Mouse (Mus musculus) forebrain, embryonic 16.5 days (tissue): ENCODE data around the gene Tbkbp1. TPM values are rescaled to one million over a fixed set of nuclear protein-coding genes. Genes with fewer than 3 reads are reported as not detected.

Experiments
- ATAC-seq: fragments of 200-750 bp; cut with Nextera tagmentation; 2 replicates; pipeline ENCODE4 v1.8.0; 2017; ENCODE audit warnings: mild to moderate bottlenecking, moderate library complexity
- H3K27ac ChIP-seq: fragments of 300-500 bp; sonication (generic); 2 replicates; pipeline ENCODE4 v1.5.1; 2014; ENCODE audit warnings: low read length, control low read depth
- H3K27me3 ChIP-seq: fragments of 300-500 bp; sonication (generic); replicated peaks from 2 replicates; pipeline ENCODE4 v1.6.1; 2014; ENCODE audit warnings: low read length; ENCODE audit not compliant: control insufficient read depth, insufficient read depth
- H3K36me3 ChIP-seq: fragments of 300-500 bp; sonication (generic); 2 replicates; pipeline ENCODE4 v1.6.1; 2014; ENCODE audit not compliant: control insufficient read depth, insufficient read depth
- H3K4me1 ChIP-seq: fragments of 300-500 bp; sonication (generic); replicated peaks from 2 replicates; pipeline ENCODE4 v1.6.1; 2014; ENCODE audit warnings: low read length; ENCODE audit not compliant: control insufficient read depth, insufficient read depth
- H3K4me2 ChIP-seq: fragments of 300-500 bp; sonication (generic); 2 replicates; pipeline ENCODE4 v1.6.1; 2014; ENCODE audit warnings: mild to moderate bottlenecking, low read length, control low read depth
- H3K4me3 ChIP-seq: fragments of 300-500 bp; sonication (generic); replicated peaks from 2 replicates; pipeline ENCODE4 v1.5.1; 2014; ENCODE audit warnings: mild to moderate bottlenecking, low read length, control low read depth
- H3K9ac ChIP-seq: fragments of 300-500 bp; sonication (generic); replicated peaks from 2 replicates; pipeline ENCODE4 v1.6.1; 2014; ENCODE audit warnings: low read depth, low read length, control low read depth
- H3K9me3 ChIP-seq: fragments of 300-500 bp; sonication (generic); 2 replicates; pipeline ENCODE4 v1.6.1; 2016; ENCODE audit warnings: low read length; ENCODE audit not compliant: control insufficient read depth
- WGBS: fragments of 180-500 bp; shearing (Covaris S2); extraction: QIAGEN DNeasy Blood & Tissue Kit; methylation state at CpG from one replicate; pipeline ENCODE4 v1.1.7; 2014; 5-methylcytosine and 5-hydroxymethylcytosine counted together
- polyA plus RNA-seq: library from polyadenylated mRNA; unstranded; fragments of >200 nt; fragmentation: Nextera tagmentation; extraction: Ambion mirVana; gene quantifications from 2 replicates; pipeline ENCODE4 v1.2.1, GENCODE M21; 2015

Tbkbp1 gene
- polyA plus RNA-seq, 1 experiment from 2014 or later, result 5.7 TPM

DNA sequence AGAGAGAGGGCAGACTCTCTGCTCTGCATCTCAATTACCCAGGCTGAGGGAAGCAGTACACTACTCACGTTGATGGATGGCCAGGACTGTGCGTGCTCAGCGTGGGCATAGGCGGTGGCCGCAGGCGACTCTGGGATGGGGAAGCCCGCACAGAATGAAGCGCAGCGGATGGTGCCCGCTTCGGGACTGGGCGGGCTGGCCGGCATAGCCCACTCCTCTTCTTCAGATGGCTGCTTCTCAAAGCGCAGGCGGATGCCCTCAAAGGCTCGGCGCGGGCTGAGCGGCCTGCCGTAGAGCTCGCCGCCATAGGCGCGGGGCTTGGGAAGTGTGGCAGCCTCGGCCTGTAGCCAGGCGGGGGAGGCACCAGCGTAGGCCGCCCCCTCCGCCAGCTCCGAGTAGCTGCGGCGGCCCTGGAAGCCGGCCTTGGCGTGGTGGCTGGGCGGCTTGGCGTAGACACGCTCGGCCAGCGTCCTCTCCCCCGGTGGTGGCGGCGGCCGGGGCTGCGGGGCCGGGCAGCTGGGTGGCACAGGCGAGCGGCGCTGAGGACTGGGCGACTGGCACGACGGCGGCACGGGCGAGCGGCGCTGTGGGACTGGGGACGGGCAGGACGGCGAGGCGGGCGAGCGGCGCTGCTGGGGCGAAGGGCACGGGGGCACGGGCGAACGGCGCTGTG, 12.6 kb downstream of the Tbkbp1 start:
- H3K4me1 ChIP-seq, result peaks cover 13% of the 10 kb centered on the region
- no peaks in the 10 kb centered on the region for H3K27me3 ChIP-seq
- H3K9me3 ChIP-seq, result no peaks in the 10 kb centered on the region
- no peak overlapping the region for H3K27ac ChIP-seq
- H3K9ac ChIP-seq, result peak overlapping the region; percentile 67
- peak overlapping the region; percentile 43 for H3K4me3 ChIP-seq
- ATAC-seq, result peak; percentile 67
- peak overlapping the region; percentile 68 for H3K4me2 ChIP-seq
- 4% methylated on average over 60 of the region's 69 CpGs for WGBS
- no peaks in the 10 kb centered on the region for H3K36me3 ChIP-seq

DNA sequence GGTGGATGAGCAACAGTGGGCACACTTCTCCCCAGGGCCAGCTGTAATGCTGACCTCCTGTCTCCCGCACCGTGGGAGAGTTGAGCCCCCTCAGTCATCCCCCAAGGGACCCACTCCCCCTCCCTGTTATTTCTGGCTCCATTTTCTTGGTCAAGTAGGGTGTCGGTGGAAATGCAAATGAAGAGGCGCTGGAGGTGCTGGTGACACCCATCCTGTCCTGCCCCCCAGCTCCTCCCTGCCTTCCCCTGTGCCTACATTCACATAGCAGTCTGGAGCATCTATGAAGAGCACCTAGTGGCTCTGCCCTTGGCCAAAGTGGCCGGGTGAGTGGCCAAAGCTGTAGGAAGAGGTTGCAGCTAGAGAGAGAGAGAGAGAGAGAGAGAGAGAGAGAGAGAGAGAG, 18.0 kb downstream of the Tbkbp1 start:
- no peak overlapping the region for H3K4me3 ChIP-seq
- no peak overlapping the region for H3K4me2 ChIP-seq
- no peaks in the 10 kb centered on the region; the same call in 1 of the 2 replicates for H3K4me1 ChIP-seq
- H3K36me3 ChIP-seq, result no peaks in the 10 kb centered on the region
- ATAC-seq, result no peak
- no peaks in the 10 kb centered on the region for H3K9me3 ChIP-seq
- WGBS, result 67% methylated on average over 5 of the region's 5 CpGs
- no peak overlapping the region for H3K9ac ChIP-seq
- no peak overlapping the region for H3K27ac ChIP-seq
- H3K27me3 ChIP-seq, result no peaks in the 10 kb centered on the region

DNA sequence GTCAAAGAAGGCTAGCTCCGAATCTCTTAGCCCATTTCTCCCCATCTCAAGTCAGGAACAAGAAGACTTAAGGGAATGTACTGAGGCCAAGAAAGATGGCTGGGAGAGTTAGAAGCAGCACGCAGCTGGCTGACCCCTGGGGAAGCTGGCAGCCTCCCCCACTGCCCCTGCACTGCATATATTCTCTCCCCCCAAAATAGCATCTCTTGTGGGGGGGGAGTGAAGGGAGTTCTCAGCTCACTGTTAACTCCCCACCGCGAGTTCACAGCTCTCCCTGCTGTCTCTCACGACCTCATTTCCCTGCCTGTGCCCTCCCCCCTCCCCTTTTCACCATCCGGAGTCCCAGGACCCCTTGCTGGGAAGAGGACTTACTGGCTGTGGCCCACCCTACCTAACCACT, 19.1 kb downstream of the Tbkbp1 start:
- WGBS, result 28% methylated on average over 6 of the region's 6 CpGs

DNA sequence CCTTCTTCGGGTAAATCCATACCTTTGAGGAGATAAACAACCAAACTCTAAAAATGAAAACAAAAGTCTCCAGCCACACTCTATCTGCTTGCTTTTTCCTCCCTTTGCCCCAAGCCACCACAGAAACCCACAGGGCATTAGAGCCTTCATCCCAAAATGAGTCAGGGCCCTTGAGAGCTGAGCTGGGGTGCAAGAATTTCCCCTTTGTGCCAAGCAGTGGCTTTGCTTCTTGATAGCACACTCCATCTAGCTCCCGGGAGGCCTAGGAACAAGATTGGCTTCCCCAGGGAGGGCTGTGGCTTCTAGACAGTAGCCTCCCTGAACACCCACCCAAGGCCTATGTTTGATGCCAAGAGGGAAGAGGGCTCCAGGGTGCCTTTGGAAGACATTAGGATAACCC, 19.6 kb downstream of the Tbkbp1 start:
- Histone ChIP-seq H3K9ac (no peak overlapping the region), H3K27ac (no peak overlapping the region), H3K4me1 (peaks cover 7% of the 10 kb centered on the region; the same call in 1 of the 2 replicates), H3K4me3 (no peak overlapping the region), H3K27me3 (no peaks in the 10 kb centered on the region; the same call in 1 of the 2 replicates), H3K36me3 (no peaks in the 10 kb centered on the region), H3K4me2 (no peak overlapping the region), H3K9me3 (no peaks in the 10 kb centered on the region)
- ATAC-seq, result no peak
- 78% methylated on average over 2 of the region's 2 CpGs for WGBS

More for the DNA sequence above, 19.1 kb downstream of the Tbkbp1 start:
- H3K4me3 ChIP-seq, result no peak overlapping the region
- no peak for ATAC-seq
- H3K36me3 ChIP-seq, result no peaks in the 10 kb centered on the region
- H3K27ac ChIP-seq, result no peak overlapping the region
- no peak overlapping the region for H3K9ac ChIP-seq
- no peak overlapping the region for H3K4me2 ChIP-seq
- 0 out of 2 replicates have a peak, but pooled peaks cover 3% of the 10 kb centered on the region for H3K4me1 ChIP-seq
- H3K27me3 ChIP-seq, result no peaks in the 10 kb centered on the region; the same call in 1 of the 2 replicates
- H3K9me3 ChIP-seq, result no peaks in the 10 kb centered on the region

DNA sequence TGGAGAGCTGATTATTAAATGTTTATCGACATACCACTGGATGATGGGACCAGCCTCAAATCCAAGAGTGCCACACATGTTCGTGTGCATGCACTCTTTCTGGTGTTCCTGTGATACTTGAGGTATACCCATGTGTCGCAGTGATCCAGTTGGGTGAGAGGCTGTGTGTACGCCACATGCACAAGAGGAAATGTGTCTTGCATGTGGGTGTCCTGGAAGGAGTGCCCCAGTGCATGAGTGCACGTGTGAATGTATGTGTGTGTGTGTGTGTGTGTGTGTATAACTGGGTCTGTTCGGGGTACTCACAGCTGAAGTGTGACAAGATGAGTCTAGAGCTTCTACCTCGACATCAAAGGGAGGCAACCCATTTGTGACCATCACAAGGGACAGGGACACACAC, 21.0 kb downstream of the Tbkbp1 start:
- H3K4me2 ChIP-seq, result no peak overlapping the region
- H3K27ac ChIP-seq, result no peak overlapping the region
- no peak for ATAC-seq
- 79% methylated on average over 7 of the region's 7 CpGs for WGBS
- no peaks in the 10 kb centered on the region for H3K9me3 ChIP-seq
- no peak overlapping the region for H3K4me3 ChIP-seq
- no peaks in the 10 kb centered on the region; the same call in 1 of the 2 replicates for H3K27me3 ChIP-seq
- H3K9ac ChIP-seq, result no peak overlapping the region
- peaks cover 8% of the 10 kb centered on the region; the same call in 1 of the 2 replicates for H3K4me1 ChIP-seq
- no peaks in the 10 kb centered on the region for H3K36me3 ChIP-seq

DNA sequence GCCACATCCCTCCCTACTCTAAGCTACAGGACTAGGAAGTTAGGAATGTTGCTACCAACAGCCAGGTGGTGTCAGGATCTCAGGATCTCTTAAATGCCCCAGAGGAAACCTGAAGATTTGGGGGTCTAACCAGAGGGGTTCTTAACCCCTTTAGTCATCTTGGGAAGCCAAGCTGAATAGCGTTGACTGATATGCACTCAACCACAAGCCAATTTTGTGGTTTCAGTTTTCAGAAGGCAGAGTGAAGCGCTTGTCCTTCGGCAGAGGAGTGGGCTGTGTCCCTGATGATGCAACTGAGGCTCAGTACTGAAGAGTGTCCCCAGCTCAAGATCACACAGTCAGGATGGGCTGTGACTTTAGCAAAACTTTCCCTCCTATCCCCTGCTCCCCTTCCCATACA, 22.3 kb downstream of the Tbkbp1 start:
- no peaks in the 10 kb centered on the region; the same call in 1 of the 2 replicates for H3K27me3 ChIP-seq
- no peak overlapping the region for H3K4me3 ChIP-seq
- WGBS, result 74% methylated on average over 3 of the region's 3 CpGs

DNA sequence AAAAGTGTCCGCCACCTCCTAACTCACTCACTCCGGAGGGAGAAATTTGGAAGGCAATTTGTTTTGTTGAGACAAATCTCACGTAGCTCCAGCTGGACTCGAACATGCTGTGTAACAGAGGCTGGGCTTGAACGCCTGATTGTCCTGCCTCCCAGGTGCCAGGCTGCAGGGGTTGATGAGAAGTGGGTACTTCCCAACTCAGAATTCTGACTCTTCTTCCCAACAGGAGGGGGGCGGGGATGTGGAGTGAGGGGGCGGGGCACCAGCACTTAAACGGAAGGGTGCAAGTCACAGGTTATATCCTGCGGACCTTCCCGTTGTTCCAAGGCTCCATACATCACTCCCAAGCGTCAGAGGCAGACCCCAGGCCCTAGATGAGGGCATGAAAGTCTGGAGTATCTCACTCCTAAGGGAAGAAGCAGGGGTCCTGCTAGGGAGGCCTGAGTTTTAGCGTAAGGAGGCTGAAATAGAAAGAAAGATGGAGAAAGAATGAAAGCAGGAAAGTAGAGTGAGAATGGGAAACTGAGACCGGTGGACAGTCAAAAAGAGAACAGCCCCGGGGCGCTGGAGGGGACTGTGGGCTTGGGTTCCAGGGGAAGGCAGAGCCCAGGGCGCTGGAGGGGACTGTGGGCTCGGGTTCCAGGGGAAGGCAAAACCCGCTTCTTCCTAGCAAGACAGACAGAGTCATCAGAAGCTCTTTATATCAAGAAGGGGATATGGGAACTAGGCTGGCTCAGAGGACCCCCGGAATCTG, 23.6 kb downstream of the Tbkbp1 start:
- no peaks in the 10 kb centered on the region for H3K9me3 ChIP-seq
- peak overlapping the region; percentile 56 for H3K9ac ChIP-seq
- no peak overlapping the region for H3K27ac ChIP-seq
- 0 out of 2 replicates have a peak, but pooled peaks have one; percentile 18 for ATAC-seq
- no peaks in the 10 kb centered on the region; the same call in 1 of the 2 replicates for H3K27me3 ChIP-seq
- H3K4me1 ChIP-seq, result peaks cover 8% of the 10 kb centered on the region; the same call in 1 of the 2 replicates
- H3K36me3 ChIP-seq, result no peaks in the 10 kb centered on the region
- WGBS, result 19% methylated on average over 19 of the region's 19 CpGs
- H3K4me3 ChIP-seq, result peak overlapping the region; percentile 45
- H3K4me2 ChIP-seq, result peak overlapping the region; percentile 77

More for the DNA sequence above, 22.3 kb downstream of the Tbkbp1 start:
- H3K4me1 ChIP-seq, result peaks cover 8% of the 10 kb centered on the region; the same call in 1 of the 2 replicates
- no peaks in the 10 kb centered on the region for H3K9me3 ChIP-seq
- no peak for ATAC-seq
- H3K9ac ChIP-seq, result no peak overlapping the region
- no peak overlapping the region for H3K27ac ChIP-seq
- no peak overlapping the region for H3K4me2 ChIP-seq
- no peaks in the 10 kb centered on the region for H3K36me3 ChIP-seq

DNA sequence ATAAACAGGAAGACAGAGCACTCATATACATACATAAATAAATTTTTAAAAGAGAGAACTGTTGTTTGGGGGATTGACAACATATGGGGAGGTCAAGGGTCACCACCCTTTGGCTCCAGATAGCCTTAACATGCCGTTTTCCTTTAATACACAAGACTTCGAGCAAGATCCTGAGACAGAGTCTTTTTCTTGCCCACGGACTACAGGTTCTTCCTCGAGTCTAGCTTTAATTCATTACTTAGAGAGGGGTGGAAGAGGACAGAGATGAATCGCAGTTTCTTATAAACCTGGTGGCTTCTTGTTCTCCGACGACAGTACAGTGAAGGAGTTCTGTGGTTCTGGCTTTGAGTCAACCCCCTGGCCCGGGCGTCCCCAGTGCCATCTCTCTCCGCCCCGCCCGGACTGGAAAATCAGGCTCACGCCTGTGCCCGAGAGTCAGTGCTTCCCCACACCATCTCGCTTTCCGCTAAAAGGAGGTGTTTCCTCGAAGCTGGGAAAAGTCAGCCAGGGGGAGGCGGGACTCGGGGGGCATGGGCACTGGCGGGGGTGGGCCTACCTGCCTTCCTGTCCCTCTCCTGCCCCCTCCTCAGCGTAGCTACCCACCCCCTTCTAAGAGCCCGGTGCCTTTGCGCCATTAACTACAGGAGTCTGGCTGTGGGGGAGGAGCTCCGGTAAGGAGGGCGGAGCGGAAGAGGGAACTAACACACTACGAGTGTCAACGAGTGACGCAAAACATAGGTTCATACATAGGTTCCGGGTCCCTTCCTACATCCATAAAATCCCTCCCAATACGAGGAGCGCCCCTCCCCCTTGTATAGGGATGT, 24.4 kb downstream of the Tbkbp1 start:
- WGBS, result 4% methylated on average over 32 of the region's 32 CpGs

More for the DNA sequence above, 24.4 kb downstream of the Tbkbp1 start:
- Histone ChIP-seq H3K9me3 (no peaks in the 10 kb centered on the region), H3K4me3 (peak overlapping the region; percentile 45), H3K27ac (no peak overlapping the region), H3K9ac (peak overlapping the region; percentile 56), H3K4me2 (peak overlapping the region; percentile 77), H3K4me1 (peaks cover 8% of the 10 kb centered on the region; the same call in 1 of the 2 replicates), H3K36me3 (no peaks in the 10 kb centered on the region), H3K27me3 (no peaks in the 10 kb centered on the region; the same call in 1 of the 2 replicates)
- ATAC-seq, result peak; percentile 85
